Mouse (Mus musculus): ENCODE results near the gene Mfn1. TPM values are rescaled to one million over a fixed set of nuclear protein-coding genes. Genes with fewer than 3 reads are reported as not detected.
A peak's percentile ranks its signal among the peaks of the same experiment; 100 is the strongest.

Mfn1 gene
- 45.6 and 65.3 TPM in 2 replicates for polyA plus RNA-seq (2016; fragmentation: Nextera tagmentation; extraction: Ambion mirVana)

GRCm38 (mm10) chr3:32529303-32529898 lies at the start of gene Mfn1:
Mfn1 (plus strand) TSS chr3:32529465.
- Histone ChIP-seq H3K4me1 (no peaks in the 10 kb centered on the region), H3K36me3 (peaks cover 33% of the 10 kb centered on the region), H3K27ac (peak within 1 kb of the TSS; percentile 93), H3K9me3 (peaks cover 7% of the 10 kb centered on the region; the same call in 1 of the 2 replicates), H3K27me3 (ENCODE audit: insufficient read depth, poor library complexity, severe bottlenecking) (no peaks in the 10 kb centered on the region), H3K4me3 (peak within 1 kb of the TSS; percentile 84)
- WGBS: under 1% methylated on average over 47 of the region's 47 CpGs
- DNase-seq (ENCODE audit: low spot score): peak; percentile 98

GRCm38 (mm10) chr3:32479961-32480360 lies 49.3 kb upstream of the Mfn1 start:
- Histone ChIP-seq H3K27me3 (ENCODE audit: insufficient read depth, poor library complexity, severe bottlenecking) (no peaks in the 10 kb centered on the region), H3K36me3 (no peaks in the 10 kb centered on the region), H3K27ac (no peak overlapping the region), H3K4me1 (no peaks in the 10 kb centered on the region), H3K9me3 (no peaks in the 10 kb centered on the region), H3K4me3 (no peak overlapping the region)
- WGBS: 83% methylated on average over 7 of the region's 7 CpGs
- DNase-seq (ENCODE audit: low spot score): peak; percentile 74

- Histone ChIP-seq H3K9me3 (no peaks in the 10 kb centered on the region), H3K27me3 (ENCODE audit: insufficient read depth, poor library complexity, severe bottlenecking) (no peaks in the 10 kb centered on the region), H3K36me3 (no peaks in the 10 kb centered on the region), H3K4me3 (no peak overlapping the region), H3K4me1 (no peaks in the 10 kb centered on the region), H3K27ac (no peak overlapping the region)
- no peak for DNase-seq (ENCODE audit: low spot score)
- 71% methylated on average over 3 of the region's 3 CpGs for WGBS
Measured at GRCm38 (mm10) chr3:32483035-32483434, 46.2 kb upstream of the Mfn1 start.

GRCm38 (mm10) chr3:32486543-32486942 lies 42.7 kb upstream of the Mfn1 start:
- 81% methylated on average over 4 of the region's 4 CpGs for WGBS
- H3K36me3 ChIP-seq: no peaks in the 10 kb centered on the region
- H3K27me3 ChIP-seq (ENCODE audit: insufficient read depth, poor library complexity, severe bottlenecking): no peaks in the 10 kb centered on the region
- H3K27ac ChIP-seq: no peak overlapping the region
- no peak for DNase-seq (ENCODE audit: low spot score)
- H3K4me3 ChIP-seq: no peak overlapping the region
- no peaks in the 10 kb centered on the region for H3K4me1 ChIP-seq
- no peaks in the 10 kb centered on the region for H3K9me3 ChIP-seq

- Histone ChIP-seq H3K4me3 (no peak overlapping the region), H3K9me3 (no peaks in the 10 kb centered on the region), H3K27me3 (ENCODE audit: insufficient read depth, poor library complexity, severe bottlenecking) (no peaks in the 10 kb centered on the region), H3K27ac (no peak overlapping the region), H3K4me1 (no peaks in the 10 kb centered on the region), H3K36me3 (no peaks in the 10 kb centered on the region)
- 72% methylated on average over 6 of the region's 6 CpGs for WGBS
- peak; percentile 54 for DNase-seq (ENCODE audit: low spot score)
Measured at GRCm38 (mm10) chr3:32488172-32488571, 41.1 kb upstream of the Mfn1 start.

- H3K27me3 ChIP-seq (ENCODE audit: insufficient read depth, poor library complexity, severe bottlenecking): no peaks in the 10 kb centered on the region
- DNase-seq (ENCODE audit: low spot score): peak; percentile 53
- H3K4me3 ChIP-seq: no peak overlapping the region
- 76% methylated on average over 15 of the region's 15 CpGs for WGBS
- no peaks in the 10 kb centered on the region for H3K4me1 ChIP-seq
- H3K36me3 ChIP-seq: no peaks in the 10 kb centered on the region
- H3K9me3 ChIP-seq: no peaks in the 10 kb centered on the region
- no peak overlapping the region for H3K27ac ChIP-seq
Measured at GRCm38 (mm10) chr3:32490076-32490927, 39.0 kb upstream of the Mfn1 start.

- Histone ChIP-seq H3K27me3 (ENCODE audit: insufficient read depth, poor library complexity, severe bottlenecking) (no peaks in the 10 kb centered on the region), H3K4me3 (no peak overlapping the region), H3K4me1 (no peaks in the 10 kb centered on the region), H3K9me3 (no peaks in the 10 kb centered on the region), H3K27ac (no peak overlapping the region), H3K36me3 (no peaks in the 10 kb centered on the region)
- DNase-seq (ENCODE audit: low spot score): no peak
Measured at GRCm38 (mm10) chr3:32490928-32491315, 38.3 kb upstream of the Mfn1 start.

GRCm38 (mm10) chr3:32492097-32493090 lies 36.9 kb upstream of the Mfn1 start, which contains the start of gene Kcnmb3:
Kcnmb3 (minus strand) TSS chr3:32492231.
- Histone ChIP-seq H3K4me3 (no peak within 1 kb of the TSS), H3K4me1 (0 out of 2 replicates have a peak, but pooled peaks cover 4% of the 10 kb centered on the region), H3K27me3 (ENCODE audit: insufficient read depth, poor library complexity, severe bottlenecking) (no peaks in the 10 kb centered on the region), H3K36me3 (no peaks in the 10 kb centered on the region), H3K27ac (no peak within 1 kb of the TSS), H3K9me3 (no peaks in the 10 kb centered on the region)
- peak; percentile 36 for DNase-seq (ENCODE audit: low spot score)
- WGBS: 72% methylated on average over 11 of the region's 11 CpGs

- H3K4me1 ChIP-seq: 0 out of 2 replicates have a peak, but pooled peaks cover 4% of the 10 kb centered on the region
- H3K27me3 ChIP-seq (ENCODE audit: insufficient read depth, poor library complexity, severe bottlenecking): no peaks in the 10 kb centered on the region
- 80% methylated on average over 8 of the region's 8 CpGs for WGBS
- no peak overlapping the region for H3K4me3 ChIP-seq
- no peak overlapping the region for H3K27ac ChIP-seq
- H3K36me3 ChIP-seq: no peaks in the 10 kb centered on the region
- H3K9me3 ChIP-seq: no peaks in the 10 kb centered on the region
- DNase-seq (ENCODE audit: low spot score): peak; percentile 57
Measured at GRCm38 (mm10) chr3:32494387-32495087, 34.7 kb upstream of the Mfn1 start.

GRCm38 (mm10) chr3:32495088-32495770 lies 34.0 kb upstream of the Mfn1 start:
- H3K4me1 ChIP-seq: 0 out of 2 replicates have a peak, but pooled peaks cover 4% of the 10 kb centered on the region
- no peaks in the 10 kb centered on the region for H3K9me3 ChIP-seq
- 77% methylated on average over 8 of the region's 8 CpGs for WGBS
- H3K27me3 ChIP-seq (ENCODE audit: insufficient read depth, poor library complexity, severe bottlenecking): no peaks in the 10 kb centered on the region
- DNase-seq (ENCODE audit: low spot score): no peak
- no peak overlapping the region for H3K4me3 ChIP-seq
- no peak overlapping the region for H3K27ac ChIP-seq
- no peaks in the 10 kb centered on the region for H3K36me3 ChIP-seq

- Histone ChIP-seq H3K27ac (no peak overlapping the region), H3K27me3 (ENCODE audit: insufficient read depth, poor library complexity, severe bottlenecking) (no peaks in the 10 kb centered on the region), H3K36me3 (no peaks in the 10 kb centered on the region), H3K4me1 (0 out of 2 replicates have a peak, but pooled peaks cover 4% of the 10 kb centered on the region), H3K4me3 (no peak overlapping the region), H3K9me3 (no peaks in the 10 kb centered on the region)
- peak; percentile 61 for DNase-seq (ENCODE audit: low spot score)
- 47% methylated on average over 8 of the region's 8 CpGs for WGBS
Measured at GRCm38 (mm10) chr3:32495856-32496710, 33.2 kb upstream of the Mfn1 start.
